Mouse (Mus musculus) ZHBTc4 (cell line): Measurements from ENCODE around the gene Lpar1.

ENCODE experiments used
- DNase-seq: peaks from one replicate; pipeline ENCODE4 v3.0.0-alpha.2; 2011; ENCODE audit warnings: low read depth, low spot score

Gene Lpar1

DNA sequence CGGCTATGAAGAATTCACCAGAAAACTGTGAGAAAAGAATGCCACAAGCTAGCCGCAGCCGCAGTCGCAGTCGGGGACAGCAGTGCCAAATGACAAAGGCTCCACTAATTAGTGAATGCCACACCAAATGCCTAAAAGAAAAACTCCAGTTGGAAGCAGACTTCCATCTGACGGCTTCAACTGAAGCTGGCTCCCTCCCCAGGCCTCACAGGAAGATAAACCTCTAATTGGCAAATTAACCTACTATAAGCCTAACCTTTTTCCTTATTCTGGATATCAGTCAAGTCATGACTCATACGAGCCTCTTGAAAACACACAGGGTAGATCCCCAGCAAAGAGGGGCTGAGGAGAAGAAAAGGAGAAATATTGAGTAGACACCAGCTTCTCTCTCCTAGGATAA, 44.9 kb downstream of the Lpar1 start:
- DNase-seq: no peak

DNA sequence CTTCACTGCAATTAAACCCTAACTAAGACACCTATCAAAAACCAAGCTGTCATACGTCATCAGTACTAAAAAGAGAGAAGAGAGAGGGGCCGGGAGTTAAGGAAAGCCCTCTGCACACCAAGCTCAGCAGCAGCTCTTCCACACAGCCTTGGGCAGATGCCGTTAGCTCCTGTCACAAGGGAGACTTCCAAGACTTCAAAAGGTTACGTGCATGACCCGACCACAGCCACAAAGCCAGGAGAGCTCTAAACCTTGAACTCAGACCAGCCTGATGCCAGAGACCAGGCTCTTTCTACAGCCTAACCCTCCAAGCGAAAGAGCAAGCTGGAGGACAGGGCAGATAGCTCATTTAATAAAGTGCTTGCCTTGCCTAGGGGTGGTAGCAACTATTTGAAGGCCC, 46.2 kb downstream of the Lpar1 start:
- DNase-seq: no peak

DNA sequence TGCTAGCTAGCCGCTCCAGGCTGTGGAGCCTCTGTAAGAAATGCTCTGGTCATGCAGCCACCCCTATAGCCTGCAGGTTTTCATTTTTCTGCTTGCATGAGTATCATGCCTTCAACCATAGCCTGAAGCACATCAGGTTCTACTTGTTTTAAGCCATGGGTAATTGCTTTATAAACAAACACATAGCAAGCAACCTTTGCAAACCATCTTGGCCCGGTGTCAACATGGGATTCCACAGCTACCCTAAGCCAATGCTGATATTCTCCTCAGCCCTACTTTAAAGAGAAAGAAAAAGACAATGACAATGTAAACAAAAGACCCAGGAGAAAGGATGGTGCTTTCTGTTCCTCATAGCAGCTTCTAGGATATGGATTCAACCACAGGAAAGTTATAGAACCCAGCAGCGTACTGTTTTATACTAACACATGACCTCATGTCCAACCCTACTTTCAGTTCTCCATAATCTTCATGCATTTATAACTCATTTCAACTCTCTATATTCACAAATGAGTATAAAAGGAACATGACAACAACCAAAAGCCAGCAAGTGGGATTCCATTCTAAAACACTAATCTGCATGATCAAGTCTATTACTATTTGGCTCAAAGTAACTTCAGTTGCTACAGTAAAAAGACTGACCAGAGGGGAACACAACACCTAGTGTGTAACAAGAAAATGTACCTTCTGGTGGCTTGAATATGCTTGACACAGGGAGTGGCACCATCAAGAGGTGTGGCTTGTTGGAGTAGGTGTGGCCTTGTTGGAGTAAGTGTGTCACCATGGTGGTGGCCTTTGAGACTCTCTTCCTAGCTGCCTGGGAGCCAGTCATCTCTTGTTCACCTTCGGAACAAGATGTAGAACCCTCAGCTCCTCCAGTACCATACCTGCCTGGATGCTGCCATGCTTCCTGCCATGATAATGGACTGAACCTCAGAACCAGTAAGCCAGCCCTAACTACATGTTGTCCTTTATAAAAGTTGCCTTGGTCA, 46.9 kb downstream of the Lpar1 start:
- no peak for DNase-seq

DNA sequence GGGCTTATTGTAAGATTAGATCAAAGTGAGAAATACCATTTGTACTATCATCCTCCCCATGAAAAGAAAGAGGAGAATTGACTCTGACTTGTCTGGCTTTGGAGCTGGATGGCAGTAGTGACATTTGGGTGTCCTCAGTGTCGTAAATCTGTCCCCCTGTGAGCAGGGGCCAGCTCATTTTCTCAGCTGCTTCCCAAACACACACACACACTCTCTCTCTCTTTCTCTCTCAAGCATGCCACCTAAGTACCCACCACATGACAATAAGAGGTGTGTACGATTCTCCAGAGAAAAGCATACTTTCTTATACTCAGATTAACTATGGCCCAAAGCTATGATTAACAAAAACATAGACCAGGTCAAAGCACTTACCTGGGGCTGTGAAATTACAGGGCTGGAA, 49.4 kb downstream of the Lpar1 start:
- no peak for DNase-seq

DNA sequence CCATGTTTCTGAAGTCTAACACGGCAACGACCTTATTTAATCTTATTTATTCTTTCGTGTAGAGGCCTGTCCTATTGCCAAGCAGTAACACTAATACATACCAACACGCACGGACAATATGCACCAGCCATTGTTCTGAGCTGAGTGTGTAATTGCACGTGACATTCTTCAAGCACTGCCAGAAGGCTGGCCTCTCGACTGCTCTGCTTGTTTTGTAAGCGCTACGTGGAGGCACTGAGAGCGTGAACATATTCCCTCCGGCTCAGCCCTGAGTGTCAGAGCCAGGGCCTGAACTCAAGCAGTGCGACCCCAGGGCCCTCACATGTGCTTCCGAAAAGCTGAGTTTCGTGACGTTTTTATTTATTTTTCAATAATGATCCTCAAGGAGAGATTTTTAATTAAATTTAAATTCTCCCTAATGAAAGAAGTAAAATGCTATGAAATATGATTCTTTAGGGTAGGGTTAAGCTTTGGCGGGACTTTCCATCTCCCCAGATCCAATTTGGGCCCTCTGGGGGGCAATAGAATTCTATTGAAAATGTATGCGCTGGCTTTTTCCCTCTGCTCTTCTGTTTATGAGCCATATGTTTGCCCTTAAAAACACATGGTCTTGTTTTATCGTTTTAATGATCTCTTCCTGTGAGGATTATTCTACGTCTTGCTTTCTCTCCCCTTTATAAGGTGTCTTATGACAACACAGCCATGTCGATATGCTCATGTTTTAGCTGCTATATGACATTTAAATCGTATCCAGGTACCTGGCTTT, 52.5 kb downstream of the Lpar1 start:
- no peak for DNase-seq

DNA sequence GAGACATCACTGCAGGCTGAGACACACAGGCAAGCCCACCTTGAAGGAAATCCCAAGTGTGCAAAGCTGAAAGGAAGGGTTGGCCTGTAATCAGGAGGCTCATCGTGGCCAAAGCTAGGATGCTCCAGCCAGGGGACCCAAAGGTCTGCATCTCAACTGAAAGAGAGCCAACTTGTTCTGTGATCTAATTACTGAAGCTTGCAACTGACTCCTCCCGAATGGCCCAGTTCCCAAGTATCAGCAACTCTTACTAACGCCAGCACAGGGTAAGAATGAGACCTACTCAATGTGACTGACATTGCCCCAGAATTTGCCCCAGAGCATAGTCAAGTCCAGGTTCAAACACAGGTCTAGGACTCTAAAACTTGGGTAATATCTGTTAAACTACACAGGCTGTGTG, 53.9 kb downstream of the Lpar1 start:
- DNase-seq: no peak

DNA sequence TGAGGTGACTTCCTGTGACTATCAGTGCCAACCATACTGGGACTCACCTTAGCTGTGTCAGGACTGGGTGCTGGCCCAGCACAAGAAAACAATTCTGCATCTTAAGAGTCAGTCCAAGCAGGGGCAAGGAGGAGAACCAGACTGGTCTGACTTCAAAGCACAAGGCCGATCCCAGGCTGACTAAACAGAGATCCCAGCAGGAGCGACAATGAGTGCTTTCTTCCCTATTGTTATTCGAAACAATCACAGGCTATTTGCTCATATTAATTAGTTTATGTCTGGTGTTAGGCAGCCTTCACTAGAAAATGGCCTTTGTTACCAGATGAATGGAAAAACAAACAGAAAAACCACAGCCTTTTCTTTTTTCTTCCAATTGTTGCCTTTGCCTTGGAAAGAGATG, 54.5 kb downstream of the Lpar1 start:
- peak; percentile 87 for DNase-seq

DNA sequence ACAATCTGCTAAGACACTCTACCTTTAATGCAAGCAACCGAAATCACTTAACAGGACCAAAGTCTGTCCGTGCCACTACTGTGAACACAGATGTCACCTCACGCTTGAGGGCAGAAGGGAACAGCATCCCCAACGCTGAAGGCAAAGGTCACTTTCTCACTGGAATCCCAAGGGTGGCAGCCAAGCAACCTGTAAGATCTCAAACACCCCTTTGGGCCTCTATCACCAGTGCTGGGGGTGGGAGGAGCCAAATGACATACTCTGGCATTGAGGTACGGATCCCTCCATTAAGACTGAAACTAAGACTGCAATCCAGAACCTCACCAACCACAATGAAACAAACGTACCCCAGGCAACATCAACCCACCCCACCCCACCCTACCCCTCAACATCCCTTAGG, 55.0 kb downstream of the Lpar1 start:
- peak; percentile 20 for DNase-seq

DNA sequence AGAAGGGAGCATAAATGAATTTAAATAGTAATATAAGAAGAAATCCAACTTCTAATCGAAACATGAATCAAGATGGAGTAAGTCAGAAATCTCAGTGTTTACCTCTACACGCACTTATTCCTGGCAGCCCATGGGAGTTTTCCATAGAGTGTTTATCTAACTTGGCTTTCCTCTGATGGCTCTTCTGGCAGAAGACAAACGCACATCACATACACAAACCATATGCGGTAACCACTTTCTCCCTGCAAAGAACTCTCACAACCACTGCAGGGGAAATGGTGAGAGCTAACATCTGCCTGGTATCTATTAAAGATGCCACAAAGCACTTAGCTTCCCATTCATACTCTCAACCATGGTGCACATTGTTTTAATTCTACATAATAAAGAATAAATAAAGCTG, 56.4 kb downstream of the Lpar1 start:
- DNase-seq: no peak

DNA sequence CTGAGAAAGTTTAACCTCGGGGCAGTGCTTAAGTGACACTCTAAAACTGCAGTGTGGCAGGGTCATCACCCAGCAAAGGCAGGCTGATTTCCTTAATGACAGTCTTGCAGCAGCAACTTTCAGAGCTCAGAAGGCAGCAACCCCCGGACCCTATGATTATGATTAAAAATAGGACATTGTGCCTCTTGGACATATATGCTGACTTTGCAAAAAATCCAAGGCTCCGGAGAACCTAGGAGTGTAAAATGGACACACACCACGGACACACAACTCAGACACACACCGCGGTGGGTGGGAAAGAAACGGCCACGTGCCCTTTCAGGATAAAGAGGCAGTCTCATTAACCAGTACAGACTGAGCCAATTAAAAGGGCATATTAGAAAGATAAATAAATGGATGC, 57.0 kb downstream of the Lpar1 start:
- DNase-seq: no peak

DNA sequence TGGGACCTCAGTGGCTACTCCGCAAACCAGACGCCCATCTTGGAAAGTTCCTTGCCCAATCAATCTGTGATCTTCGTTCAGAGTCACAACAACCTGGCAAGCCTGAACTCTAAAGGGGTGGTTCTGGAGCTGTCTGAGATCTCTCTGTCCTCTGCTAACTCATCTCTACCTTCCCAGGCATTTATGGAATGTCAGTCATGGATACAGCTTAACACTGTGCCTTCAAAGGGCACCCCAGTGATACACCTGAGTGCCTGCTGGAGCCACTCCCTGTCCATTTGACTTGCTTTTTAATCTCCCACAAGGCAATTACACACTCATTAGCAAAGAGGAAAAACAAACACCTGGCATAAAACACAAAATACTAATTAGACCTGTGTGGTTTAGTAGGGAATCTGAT, 62.0 kb downstream of the Lpar1 start:
- DNase-seq: peak; percentile 23

DNA sequence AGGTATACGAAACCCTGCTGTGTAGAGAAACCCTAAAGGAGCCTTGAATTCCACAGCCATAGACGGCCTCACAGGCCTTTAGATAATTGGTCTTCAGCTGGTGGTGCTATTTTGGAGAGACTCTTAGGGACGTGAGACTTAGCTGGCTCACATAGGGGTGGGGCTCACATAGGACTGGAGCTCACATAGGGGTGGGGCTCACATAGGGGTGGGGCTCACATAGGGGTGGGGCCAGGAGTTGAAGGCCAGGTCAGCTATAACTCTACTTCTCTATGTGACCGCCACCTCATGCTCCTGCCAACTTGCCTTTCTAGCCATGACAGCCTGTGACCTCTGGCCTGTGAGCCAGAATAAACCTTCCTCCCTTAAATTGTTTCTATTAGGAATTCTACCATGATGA, 63.3 kb downstream of the Lpar1 start:
- peak; percentile 76 for DNase-seq

DNA sequence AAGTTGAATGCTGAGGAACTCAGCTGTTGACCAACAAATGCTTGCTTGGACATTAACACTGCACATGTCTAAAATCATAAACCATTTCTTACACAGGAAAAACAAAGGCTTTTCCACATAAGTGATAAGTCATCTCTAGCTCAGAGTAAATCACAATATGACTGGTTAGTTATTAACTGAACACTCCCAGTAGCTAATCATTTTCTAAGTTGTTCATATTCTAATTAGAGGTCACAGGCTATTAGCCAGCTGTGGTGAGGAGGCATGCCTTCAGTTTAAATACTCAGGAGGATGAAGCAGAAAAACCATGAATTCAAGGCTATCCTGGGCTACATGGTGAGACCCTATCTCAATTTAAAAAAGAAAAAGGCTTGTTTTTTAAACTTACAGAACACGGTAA, 75.1 kb downstream of the Lpar1 start:
- DNase-seq: no peak

DNA sequence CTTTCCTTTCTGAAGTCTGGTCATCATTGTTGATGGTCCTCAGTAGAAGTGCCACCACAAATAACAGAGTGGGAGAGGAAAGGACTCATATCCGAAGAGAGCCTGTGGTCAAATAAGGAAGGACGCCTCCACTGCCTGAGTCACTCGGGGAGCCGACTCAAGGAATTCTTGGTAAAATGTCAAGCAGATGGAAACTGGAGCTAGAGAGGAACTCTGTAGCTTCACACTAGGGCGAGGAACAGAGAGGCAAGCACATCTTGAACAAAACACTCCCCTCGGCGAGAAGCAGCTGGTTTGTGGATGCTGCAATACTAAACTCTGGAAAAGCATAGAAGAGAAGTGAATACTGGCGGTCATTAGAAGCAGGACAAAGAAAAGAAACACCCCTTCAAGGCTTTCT, 76.0 kb downstream of the Lpar1 start:
- no peak for DNase-seq

DNA sequence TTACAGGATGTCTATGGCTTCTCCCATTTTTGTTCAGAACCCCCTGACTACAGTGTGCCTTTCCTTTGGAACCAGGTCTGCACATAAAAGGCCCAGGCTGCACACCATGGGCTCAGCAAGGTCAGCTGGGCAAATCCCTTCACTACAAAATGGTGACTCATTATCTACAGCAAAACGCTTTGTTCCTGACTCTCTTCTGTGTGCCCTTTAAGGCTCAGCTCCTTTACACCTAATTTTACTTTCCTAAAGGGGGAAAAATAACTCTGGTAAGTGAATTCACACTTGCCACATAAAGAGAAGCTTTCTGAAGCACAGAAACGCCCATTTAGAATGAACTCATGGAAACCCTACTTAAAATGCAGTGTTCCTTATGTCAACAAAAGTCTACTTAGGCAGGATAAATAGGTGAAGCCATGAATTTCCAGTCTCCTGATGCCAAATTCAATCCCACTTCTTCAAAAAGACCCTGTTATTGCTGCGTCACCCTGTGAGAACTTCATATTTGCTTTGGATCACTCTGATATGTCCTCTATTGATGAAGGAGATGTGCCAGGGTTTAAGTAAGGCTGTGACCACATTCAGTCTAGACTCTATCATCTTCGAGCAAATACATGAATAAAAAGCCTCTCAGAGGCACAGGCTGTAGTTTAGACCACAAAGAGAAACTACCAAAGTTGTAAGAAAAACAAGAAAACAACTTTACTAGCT, 82.3 kb downstream of the Lpar1 start:
- DNase-seq: no peak

DNA sequence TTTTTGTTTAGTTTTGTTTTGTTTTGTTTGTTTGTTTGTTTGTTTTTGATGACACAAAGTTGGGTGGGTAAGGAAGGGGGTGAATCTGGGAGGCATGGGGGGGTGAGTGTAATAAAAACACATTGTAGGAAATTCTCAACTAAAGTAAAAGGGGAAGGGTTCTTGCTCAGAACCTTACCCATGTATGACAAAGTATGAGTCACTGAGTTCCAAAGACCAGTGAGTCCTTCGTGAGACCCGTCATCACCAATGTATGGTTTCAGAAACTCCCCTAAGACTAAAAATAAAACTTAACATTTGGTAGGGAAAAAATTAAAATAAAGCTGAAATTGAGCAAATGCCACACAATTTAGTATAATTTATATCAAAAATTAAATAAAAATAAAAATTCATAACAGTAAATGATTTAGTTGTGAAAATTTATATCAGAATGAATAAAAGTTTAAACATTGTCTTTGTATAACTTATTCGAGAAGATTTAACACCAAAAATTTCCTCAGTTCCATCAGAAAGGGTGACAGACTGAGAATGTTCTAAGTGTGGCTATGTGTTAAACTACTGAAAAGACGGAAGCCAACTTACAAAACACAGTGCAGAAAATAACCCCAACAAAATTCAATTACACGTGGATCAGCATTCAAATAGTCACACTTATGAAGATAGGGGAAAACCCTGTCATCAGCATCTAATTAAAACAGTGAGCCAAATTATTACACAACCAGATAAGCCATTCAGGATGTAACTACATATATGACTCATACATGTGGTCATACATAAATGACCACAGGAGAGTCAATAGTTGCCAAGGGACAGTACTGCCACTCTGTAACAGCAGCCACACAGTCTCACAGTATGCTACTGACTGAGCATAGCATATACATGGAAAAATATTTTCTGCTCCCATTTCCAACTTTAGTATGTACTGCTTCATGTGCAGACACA, 83.8 kb downstream of the Lpar1 start:
- DNase-seq: no peak

DNA sequence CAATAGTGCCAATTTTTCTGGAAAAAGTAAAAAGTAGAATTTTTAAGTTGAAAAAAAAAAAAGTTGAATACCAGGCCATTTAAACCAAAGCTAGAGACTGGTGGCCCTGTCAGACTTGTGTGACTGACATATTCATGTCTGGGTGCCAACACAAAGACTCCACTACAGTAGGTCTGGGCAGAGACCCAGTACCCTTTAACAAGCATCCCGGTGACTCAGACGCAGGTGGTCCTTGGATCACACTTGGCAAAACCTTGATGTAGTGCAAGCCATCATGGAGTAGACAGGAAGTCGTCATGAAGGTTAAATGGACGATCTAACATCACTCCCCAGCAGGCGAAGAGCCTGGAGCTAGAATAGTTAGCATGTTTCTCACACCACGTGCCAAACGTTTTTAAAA, 84.7 kb downstream of the Lpar1 start:
- no peak for DNase-seq

DNA sequence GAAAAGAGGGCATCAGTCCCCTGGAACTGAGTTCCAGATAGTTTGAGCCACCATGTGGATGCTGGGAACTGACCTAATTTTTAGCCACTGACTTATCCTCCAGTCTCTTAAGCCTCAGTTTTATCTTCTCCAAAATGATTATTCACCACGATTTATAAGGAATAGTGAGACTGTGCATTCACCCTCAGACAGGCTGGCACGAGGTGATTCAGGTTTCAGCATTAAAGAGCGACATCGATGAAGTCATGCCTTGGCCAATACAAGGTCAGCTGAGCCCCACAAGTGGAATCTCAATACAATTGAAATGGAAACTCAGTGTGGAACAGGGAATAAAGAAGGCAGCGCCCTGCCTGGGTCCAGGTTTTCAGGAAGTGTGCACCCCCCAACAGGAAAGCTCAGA, 88.1 kb downstream of the Lpar1 start:
- DNase-seq: no peak

DNA sequence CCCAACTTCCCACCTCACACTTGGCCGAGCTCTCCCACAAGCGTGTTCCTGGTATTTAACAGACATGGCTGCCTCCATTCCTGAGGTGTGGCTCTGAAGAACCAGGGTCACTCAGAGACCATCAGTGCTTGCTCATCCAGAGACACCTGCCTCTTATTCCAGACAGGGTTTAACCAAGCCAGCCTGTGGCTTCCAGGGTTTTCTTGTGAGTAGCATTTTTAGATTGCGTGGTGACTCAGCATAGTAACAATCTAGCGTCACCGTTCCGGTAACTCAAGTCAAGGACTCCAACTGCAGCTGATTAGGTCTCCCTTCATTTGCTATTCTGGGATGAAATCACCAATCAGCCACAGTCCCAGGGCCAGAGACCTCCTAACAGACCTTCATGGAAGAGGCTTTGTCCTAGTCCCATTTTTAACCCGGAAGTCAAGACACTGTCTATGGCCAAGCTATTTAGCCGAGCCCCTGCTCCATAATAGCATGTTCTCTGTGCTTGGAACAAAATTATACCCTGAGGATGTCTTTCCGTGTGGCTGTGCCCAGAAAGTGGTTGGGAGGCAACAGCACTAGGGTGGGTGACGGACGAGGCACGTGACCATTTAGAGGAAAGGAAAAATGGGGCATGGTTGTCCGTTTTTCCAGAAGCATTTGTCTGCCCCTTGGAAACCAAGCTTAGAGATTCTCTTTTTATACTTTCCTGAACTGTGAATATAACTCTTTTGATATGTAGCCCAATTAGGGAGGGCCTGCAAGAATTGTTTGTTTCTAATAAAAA, 89.1 kb downstream of the Lpar1 start:
- DNase-seq: peak; percentile 16

DNA sequence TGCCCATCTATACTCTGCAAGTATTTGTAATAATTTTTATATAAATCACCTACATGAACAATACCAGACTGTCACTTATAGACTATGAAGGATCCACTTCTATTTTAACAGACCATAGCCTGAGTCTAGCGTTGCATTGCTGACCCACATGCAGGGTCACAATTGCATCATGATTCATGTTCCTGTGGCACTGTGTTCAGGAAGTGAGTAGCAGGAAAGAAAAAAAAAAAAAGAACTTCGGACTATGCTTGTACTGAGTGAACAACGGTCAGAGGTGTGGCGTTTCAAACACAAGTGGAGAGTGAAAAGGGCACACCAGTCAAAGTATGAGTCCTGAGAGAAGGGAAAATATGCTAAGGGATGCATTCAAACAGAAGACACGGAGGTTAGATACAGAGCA, 90.7 kb downstream of the Lpar1 start:
- no peak for DNase-seq
